Mouse (Mus musculus): Measurements from ENCODE around the gene Timm50. TPM values are rescaled to one million over a fixed set of nuclear protein-coding genes. Genes with fewer than 3 reads are reported as not detected.

The Timm50 gene
- polyA plus RNA-seq, 1 experiment from 2014 or later: 198 TPM

DNA sequence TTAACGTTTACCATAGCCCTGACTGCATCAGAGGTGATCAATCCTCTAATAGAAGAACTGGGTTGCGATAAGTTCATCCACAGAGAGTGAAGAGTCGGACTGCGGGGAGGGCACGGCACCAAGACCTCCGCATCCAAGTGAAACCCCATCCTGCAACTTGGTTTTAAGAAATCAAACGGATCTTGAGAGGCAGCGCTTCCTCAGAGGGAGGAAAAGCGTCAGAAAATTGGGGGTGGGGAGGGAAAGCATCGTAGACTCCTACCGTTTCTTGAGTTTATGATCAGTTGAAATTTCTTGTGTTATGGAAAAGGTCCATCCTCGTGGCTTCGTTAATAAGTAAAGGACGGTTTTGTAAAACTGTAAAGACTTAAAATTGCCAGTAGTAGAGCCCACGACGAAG lies 43.3 kb downstream of the Timm50 start:
- peak overlapping the region; percentile 76 for H3K4me3 ChIP-seq (ENCODE audit: low read depth, low read length)
- DNase-seq (ENCODE audit: low spot score) (no peak), ATAC-seq (replicated peaks; ENCODE audit: low FRiP score, low TSS enrichment, low read depth) (no peak)
- peak overlapping the region; percentile 68 for H3K4me2 ChIP-seq (ENCODE audit: low read length)
- H3K27me3 ChIP-seq (replicated peaks; ENCODE audit: control insufficient read depth, insufficient read depth, low read length): no peaks in the 10 kb centered on the region
- peaks cover 10% of the 10 kb centered on the region for H3K4me1 ChIP-seq (replicated peaks; ENCODE audit: control insufficient read depth, insufficient read depth, low read length)
- 22% methylated on average over 16 of the region's 16 CpGs for WGBS
- no peaks in the 10 kb centered on the region for H3K9me3 ChIP-seq (ENCODE audit: control insufficient read depth, low read length)
- peak overlapping the region; percentile 93 for H3K9ac ChIP-seq (ENCODE audit: low read length)
- peak overlapping the region; percentile 84 for H3K27ac ChIP-seq (ENCODE audit: low read depth)
- peaks cover 12% of the 10 kb centered on the region for H3K36me3 ChIP-seq (ENCODE audit: control insufficient read depth, insufficient read depth, low read length)

DNA sequence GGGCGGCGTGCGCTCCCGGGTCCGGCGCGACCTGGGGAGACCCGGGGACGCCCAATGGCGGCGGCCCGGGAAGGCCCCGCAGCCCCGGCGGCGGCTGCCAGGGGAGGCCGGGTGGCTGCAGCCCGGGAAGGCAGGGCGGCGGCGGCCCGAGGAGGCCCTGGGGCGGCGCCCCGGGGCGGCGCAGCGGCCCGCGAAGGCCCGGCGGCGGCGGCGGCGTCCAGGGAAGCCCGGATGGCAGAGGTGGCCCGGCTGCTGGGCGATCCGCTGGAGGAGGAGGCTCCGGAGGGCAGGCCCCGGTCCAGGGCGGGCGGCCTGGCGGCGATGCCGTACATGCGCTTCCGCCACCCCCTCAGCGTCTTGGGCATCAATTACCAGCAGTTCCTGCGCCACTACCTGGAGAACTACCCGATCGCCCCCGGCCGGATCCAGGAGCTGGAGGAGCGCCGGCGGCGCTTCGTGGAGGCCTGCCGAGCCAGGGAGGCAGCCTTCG lies 43.8 kb downstream of the Timm50 start:
- H3K9me3 ChIP-seq (ENCODE audit: control insufficient read depth, low read length): no peaks in the 10 kb centered on the region
- peak; percentile 65 for ATAC-seq (replicated peaks; ENCODE audit: low FRiP score, low TSS enrichment, low read depth)

DNA sequence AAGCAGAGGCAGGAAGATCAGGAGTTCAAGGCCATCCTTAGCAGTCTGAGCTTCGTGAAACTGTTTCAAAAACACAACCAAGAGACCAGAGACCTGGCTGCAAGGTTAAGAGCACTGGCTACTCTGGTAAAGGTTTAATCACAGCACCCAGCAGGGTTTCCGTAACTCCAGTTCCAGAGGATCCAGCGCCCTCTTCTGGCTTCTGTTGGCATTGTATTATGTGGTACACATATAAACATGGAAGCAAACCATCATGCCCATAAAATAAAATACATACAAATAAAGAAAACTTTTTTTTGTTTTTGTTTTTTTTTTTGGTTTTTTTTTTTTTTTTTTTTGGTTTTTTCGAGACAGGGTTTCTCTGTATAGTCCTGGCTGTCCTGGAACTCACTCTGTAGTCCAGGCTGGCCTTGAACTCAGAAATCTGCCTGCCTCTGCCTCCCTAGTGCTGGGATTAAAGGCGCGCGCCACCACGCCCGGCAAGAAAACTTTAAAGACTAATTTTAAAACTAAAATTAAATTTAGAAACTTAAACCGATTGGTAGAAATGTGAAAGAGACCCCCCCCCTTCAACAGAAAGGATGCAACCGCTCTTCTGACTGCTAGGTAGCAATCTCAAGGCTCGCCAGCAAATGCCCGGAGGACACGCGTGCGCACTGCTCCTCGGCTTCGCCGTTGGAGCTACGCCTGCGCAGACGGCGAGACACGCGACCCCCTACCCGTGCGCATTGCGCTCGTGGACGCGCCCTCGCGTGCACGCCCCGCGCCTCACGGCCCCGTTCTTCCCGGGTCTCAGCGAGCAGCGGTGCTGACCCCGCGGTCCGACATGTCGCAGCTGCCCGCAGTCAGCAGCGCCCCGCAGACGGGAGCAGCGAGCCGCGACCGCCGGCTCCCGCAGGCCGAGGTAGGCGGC lies 44.5 kb downstream of the Timm50 start, which contains the start of gene Eid2:
TSS of gene Eid2 (plus strand) at position 753 of the 913 bp plus-strand sequence.
- DNase-seq (ENCODE audit: low spot score) (peak; percentile 88), ATAC-seq (replicated peaks; ENCODE audit: low FRiP score, low TSS enrichment, low read depth) (peak; percentile 83)
- peaks cover 12% of the 10 kb centered on the region for H3K36me3 ChIP-seq (ENCODE audit: control insufficient read depth, insufficient read depth, low read length)
- peak within 1 kb of the TSS; percentile 68 for H3K4me2 ChIP-seq (ENCODE audit: low read length)
- H3K4me1 ChIP-seq (replicated peaks; ENCODE audit: control insufficient read depth, insufficient read depth, low read length): peaks cover 10% of the 10 kb centered on the region
- H3K27ac ChIP-seq (ENCODE audit: low read depth): peak within 1 kb of the TSS; percentile 84
- H3K4me3 ChIP-seq (ENCODE audit: low read depth, low read length): peak within 1 kb of the TSS; percentile 76
- H3K9ac ChIP-seq (ENCODE audit: low read length): peak within 1 kb of the TSS; percentile 93
- H3K9me3 ChIP-seq (ENCODE audit: control insufficient read depth, low read length): no peaks in the 10 kb centered on the region
- H3K27me3 ChIP-seq (replicated peaks; ENCODE audit: control insufficient read depth, insufficient read depth, low read length): no peaks in the 10 kb centered on the region
- 7% methylated on average over 57 of the region's 57 CpGs for WGBS

More for the DNA sequence above, 43.8 kb downstream of the Timm50 start:
- Histone ChIP-seq H3K27me3 (replicated peaks; ENCODE audit: control insufficient read depth, insufficient read depth, low read length) (no peaks in the 10 kb centered on the region), H3K27ac (ENCODE audit: low read depth) (peak overlapping the region; percentile 84), H3K4me1 (replicated peaks; ENCODE audit: control insufficient read depth, insufficient read depth, low read length) (peaks cover 10% of the 10 kb centered on the region), H3K4me2 (ENCODE audit: low read length) (peak overlapping the region; percentile 68), H3K4me3 (ENCODE audit: low read depth, low read length) (peak overlapping the region; percentile 76), H3K36me3 (ENCODE audit: control insufficient read depth, insufficient read depth, low read length) (peaks cover 12% of the 10 kb centered on the region), H3K9ac (ENCODE audit: low read length) (peak overlapping the region; percentile 93)
- WGBS: under 1% methylated on average over 49 of the region's 62 CpGs
- peak; percentile 85 for DNase-seq (ENCODE audit: low spot score)

DNA sequence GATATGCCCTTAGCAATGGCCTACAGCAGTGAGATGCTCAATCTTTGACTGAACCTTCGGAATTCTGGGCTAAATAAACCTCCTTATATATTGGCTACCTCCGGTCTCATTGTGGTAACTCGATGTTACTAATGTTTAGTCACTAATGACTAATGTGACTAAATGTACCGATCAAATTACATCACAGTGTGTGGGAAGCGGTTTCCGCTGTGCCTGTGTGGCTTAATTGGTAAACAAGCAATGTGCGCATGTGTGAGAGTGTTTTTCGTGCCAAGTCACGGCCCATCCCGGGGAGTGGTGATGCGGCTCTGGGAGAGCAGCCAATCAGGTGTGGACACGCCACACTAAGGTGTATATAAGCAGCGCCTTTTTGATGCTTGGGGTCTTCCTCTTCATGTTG lies 46.5 kb downstream of the Timm50 start:
- Histone ChIP-seq H3K4me2 (ENCODE audit: low read length) (no peak overlapping the region), H3K4me1 (replicated peaks; ENCODE audit: control insufficient read depth, insufficient read depth, low read length) (peaks cover 10% of the 10 kb centered on the region), H3K9ac (ENCODE audit: low read length) (no peak overlapping the region), H3K36me3 (ENCODE audit: control insufficient read depth, insufficient read depth, low read length) (0 out of 2 replicates have a peak, but pooled peaks cover 5% of the 10 kb centered on the region), H3K27me3 (replicated peaks; ENCODE audit: control insufficient read depth, insufficient read depth, low read length) (no peaks in the 10 kb centered on the region), H3K4me3 (ENCODE audit: low read depth, low read length) (no peak overlapping the region), H3K27ac (ENCODE audit: low read depth) (no peak overlapping the region), H3K9me3 (ENCODE audit: control insufficient read depth, low read length) (no peaks in the 10 kb centered on the region)
- no peak for DNase-seq (ENCODE audit: low spot score)
- ATAC-seq (replicated peaks; ENCODE audit: low FRiP score, low TSS enrichment, low read depth): no peak
- 87% methylated on average over 13 of the region's 13 CpGs for WGBS

DNA sequence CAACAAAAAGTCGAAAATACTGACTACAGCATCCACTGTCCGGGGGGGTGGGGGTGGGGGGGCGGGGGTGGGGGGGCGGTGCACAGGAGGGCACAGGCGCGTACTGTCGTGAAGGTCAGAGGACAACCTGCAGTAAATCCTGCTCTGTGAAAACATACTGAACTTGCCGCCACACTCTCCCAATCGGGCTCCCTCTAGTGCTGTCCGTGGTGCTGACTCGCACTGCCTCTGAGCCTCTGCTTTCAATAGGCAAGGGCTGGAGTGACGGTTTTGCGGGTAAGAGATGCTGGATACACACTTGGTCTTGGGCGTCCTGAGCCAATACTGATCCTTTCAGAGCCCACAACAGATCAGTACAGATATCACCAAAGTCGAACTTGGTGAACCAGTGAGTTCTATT lies 48.1 kb downstream of the Timm50 start:
- ATAC-seq (replicated peaks; ENCODE audit: low FRiP score, low TSS enrichment, low read depth): no peak
- Histone ChIP-seq H3K27ac (ENCODE audit: low read depth) (no peak overlapping the region), H3K9me3 (ENCODE audit: control insufficient read depth, low read length) (no peaks in the 10 kb centered on the region), H3K9ac (ENCODE audit: low read length) (no peak overlapping the region), H3K4me3 (ENCODE audit: low read depth, low read length) (no peak overlapping the region), H3K4me1 (replicated peaks; ENCODE audit: control insufficient read depth, insufficient read depth, low read length) (peaks cover 3% of the 10 kb centered on the region), H3K27me3 (replicated peaks; ENCODE audit: control insufficient read depth, insufficient read depth, low read length) (no peaks in the 10 kb centered on the region), H3K36me3 (ENCODE audit: control insufficient read depth, insufficient read depth, low read length) (no peaks in the 10 kb centered on the region), H3K4me2 (ENCODE audit: low read length) (no peak overlapping the region)
- DNase-seq (ENCODE audit: low spot score): peak; percentile 91
- 9% methylated on average over 15 of the region's 15 CpGs for WGBS

DNA sequence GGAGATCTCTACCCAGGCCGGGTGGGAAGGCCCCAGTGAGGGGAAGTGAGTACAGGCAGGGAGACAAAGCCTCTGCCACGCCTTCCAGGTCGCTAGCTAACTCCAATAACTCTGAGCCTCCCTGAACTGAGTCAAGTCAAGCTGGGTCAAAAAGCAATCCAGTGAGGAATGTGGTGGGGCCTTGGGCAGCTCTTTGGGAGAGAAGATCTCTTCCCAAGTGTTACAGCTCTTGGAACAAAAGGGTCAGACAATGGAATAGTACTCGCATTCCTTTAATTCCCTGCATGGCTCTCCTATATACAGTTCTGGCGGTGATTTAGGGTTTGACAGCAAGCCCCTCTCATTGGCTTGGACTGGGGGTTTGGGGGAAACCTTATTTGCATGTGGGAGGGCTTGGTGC lies 49.0 kb downstream of the Timm50 start:
- no peak overlapping the region for H3K4me3 ChIP-seq (ENCODE audit: low read depth, low read length)
- H3K27ac ChIP-seq (ENCODE audit: low read depth): no peak overlapping the region
- H3K27me3 ChIP-seq (replicated peaks; ENCODE audit: control insufficient read depth, insufficient read depth, low read length): no peaks in the 10 kb centered on the region
- 40% methylated on average over 5 of the region's 5 CpGs for WGBS
- no peaks in the 10 kb centered on the region for H3K9me3 ChIP-seq (ENCODE audit: control insufficient read depth, low read length)
- no peaks in the 10 kb centered on the region for H3K4me1 ChIP-seq (replicated peaks; ENCODE audit: control insufficient read depth, insufficient read depth, low read length)
- H3K4me2 ChIP-seq (ENCODE audit: low read length): no peak overlapping the region
- ATAC-seq (replicated peaks; ENCODE audit: low FRiP score, low TSS enrichment, low read depth) (no peak), DNase-seq (ENCODE audit: low spot score) (no peak)
- H3K9ac ChIP-seq (ENCODE audit: low read length): no peak overlapping the region
- no peaks in the 10 kb centered on the region for H3K36me3 ChIP-seq (ENCODE audit: control insufficient read depth, insufficient read depth, low read length)

Other genes with a start within 250 kb of the Timm50 start
- 16.0 and 46.1 TPM in 2 replicates for gene Fcgbp, start 240.8 kb downstream of the Timm50 start, polyA plus RNA-seq (2014; fragmentation: Nextera tagmentation; extraction: Ambion mirVana)
- not detected in 2 replicates for gene 9530053A07Rik, start 182.6 kb downstream of the Timm50 start, polyA plus RNA-seq (2014; fragmentation: Nextera tagmentation; extraction: Ambion mirVana)
- gene Fbl, start 142.4 kb downstream of the Timm50 start, polyA plus RNA-seq (2014; fragmentation: Nextera tagmentation; extraction: Ambion mirVana): 47.6 and 52.5 TPM in 2 replicates
- 10.0 and 11.9 TPM in 2 replicates for gene Dyrk1b, start 132.6 kb downstream of the Timm50 start, polyA plus RNA-seq (2014; fragmentation: Nextera tagmentation; extraction: Ambion mirVana)
- gene Eid2, start 44.2 kb downstream of the Timm50 start, polyA plus RNA-seq (2014; fragmentation: Nextera tagmentation; extraction: Ambion mirVana): 3.2 and 3.3 TPM in 2 replicates
- gene Eid2b, start 34.3 kb downstream of the Timm50 start, polyA plus RNA-seq (2014; fragmentation: Nextera tagmentation; extraction: Ambion mirVana): 9.4 and 9.5 TPM in 2 replicates
- 0.28 TPM in 1 of 2 replicates, not detected in the other for gene Selenov, start 20.9 kb downstream of the Timm50 start, polyA plus RNA-seq (2014; fragmentation: Nextera tagmentation; extraction: Ambion mirVana)
- gene Dll3, start 9.8 kb downstream of the Timm50 start, polyA plus RNA-seq (2014; fragmentation: Nextera tagmentation; extraction: Ambion mirVana): 6.4 and 6.8 TPM in 2 replicates
- 74.5 and 78.9 TPM in 2 replicates for gene Supt5, start 26.7 kb upstream of the Timm50 start, polyA plus RNA-seq (2014; fragmentation: Nextera tagmentation; extraction: Ambion mirVana)
- gene Rps16, start 38.6 kb upstream of the Timm50 start, polyA plus RNA-seq (2014; fragmentation: Nextera tagmentation; extraction: Ambion mirVana): 1,380 and 1,495 TPM in 2 replicates
- 54.3 and 68.4 TPM in 2 replicates for gene Plekhg2, start 60.5 kb upstream of the Timm50 start, polyA plus RNA-seq (2014; fragmentation: Nextera tagmentation; extraction: Ambion mirVana)
- gene Zfp36, start 68.2 kb upstream of the Timm50 start, polyA plus RNA-seq (2014; fragmentation: Nextera tagmentation; extraction: Ambion mirVana): 19.0 and 21.9 TPM in 2 replicates
- gene Med29, start 80.6 kb upstream of the Timm50 start, polyA plus RNA-seq (2014; fragmentation: Nextera tagmentation; extraction: Ambion mirVana): 53.3 and 60.2 TPM in 2 replicates
- 64.4 and 71.6 TPM in 2 replicates for gene Paf1, start 80.9 kb upstream of the Timm50 start, polyA plus RNA-seq (2014; fragmentation: Nextera tagmentation; extraction: Ambion mirVana)
- 12.5 and 16.9 TPM in 2 replicates for gene Gmfg, start 125.4 kb upstream of the Timm50 start, polyA plus RNA-seq (2014; fragmentation: Nextera tagmentation; extraction: Ambion mirVana)
- gene Lrfn1, start 139.9 kb upstream of the Timm50 start, polyA plus RNA-seq (2014; fragmentation: Nextera tagmentation; extraction: Ambion mirVana): 3.6 and 4.1 TPM in 2 replicates
- gene Ifnl2, start 198.4 kb upstream of the Timm50 start, polyA plus RNA-seq (2014; fragmentation: Nextera tagmentation; extraction: Ambion mirVana): not detected in 2 replicates
- not detected in 2 replicates for gene Ifnl3, start 210.8 kb upstream of the Timm50 start, polyA plus RNA-seq (2014; fragmentation: Nextera tagmentation; extraction: Ambion mirVana)
- 15.7 and 17.9 TPM in 2 replicates for gene Sycn, start 228.8 kb upstream of the Timm50 start, polyA plus RNA-seq (2014; fragmentation: Nextera tagmentation; extraction: Ambion mirVana)
- gene Nccrp1, start 235.2 kb upstream of the Timm50 start, polyA plus RNA-seq (2014; fragmentation: Nextera tagmentation; extraction: Ambion mirVana): not detected in 2 replicates